Mouse (Mus musculus): ENCODE measurements around the gene Epb41l3. TPM values are rescaled to one million over a fixed set of nuclear protein-coding genes. Genes with fewer than 3 reads are reported as not detected.

Gene Epb41l3
- polyA plus RNA-seq, 1 experiment from 2014 or later, result 174 TPM

DNA sequence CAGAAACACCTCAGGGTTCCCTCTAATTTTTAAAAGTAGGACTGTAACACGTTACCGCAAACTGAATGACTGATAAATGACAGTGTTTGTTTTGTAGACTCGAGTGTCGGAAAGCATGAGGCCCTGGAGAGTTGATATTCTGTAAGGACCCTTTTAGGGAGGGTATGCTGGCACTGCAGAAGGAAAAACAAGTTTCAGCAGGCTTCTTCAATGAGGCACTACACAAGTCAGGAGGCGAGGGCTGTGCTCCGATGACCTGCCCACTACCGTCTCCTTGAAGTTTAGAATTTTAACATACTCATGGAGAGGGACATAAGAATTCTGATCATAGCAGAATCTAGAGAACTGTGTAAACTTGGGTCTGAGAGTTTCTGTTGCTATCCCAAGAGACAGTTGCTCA, 15.1 kb upstream of the Epb41l3 start:
- 74% methylated on average over 7 of the region's 7 CpGs for WGBS
- no peak overlapping the region for H3K27ac ChIP-seq (ENCODE audit: low read depth, low read length)
- no peaks in the 10 kb centered on the region for H3K9me3 ChIP-seq (ENCODE audit: control insufficient read depth)
- H3K27me3 ChIP-seq (replicated peaks; ENCODE audit: control insufficient read depth, insufficient read depth, low read length), result no peaks in the 10 kb centered on the region
- peaks cover 6% of the 10 kb centered on the region; the same call in 1 of the 2 replicates for H3K4me1 ChIP-seq (replicated peaks; ENCODE audit: control insufficient read depth, insufficient read depth, low read length)
- no peak for TF ChIP-seq CTCF (IDR thresholded peaks at IDR 0.05; ENCODE audit: low read depth)
- no peaks in the 10 kb centered on the region for H3K36me3 ChIP-seq (ENCODE audit: control insufficient read depth, insufficient read depth)
- H3K9ac ChIP-seq (ENCODE audit: low read depth, low read length), result no peak overlapping the region
- ATAC-seq, result no peak
- H3K4me3 ChIP-seq (ENCODE audit: low read depth, low read length), result no peak overlapping the region
- no peak overlapping the region for H3K4me2 ChIP-seq (replicated peaks; ENCODE audit: low read depth)

DNA sequence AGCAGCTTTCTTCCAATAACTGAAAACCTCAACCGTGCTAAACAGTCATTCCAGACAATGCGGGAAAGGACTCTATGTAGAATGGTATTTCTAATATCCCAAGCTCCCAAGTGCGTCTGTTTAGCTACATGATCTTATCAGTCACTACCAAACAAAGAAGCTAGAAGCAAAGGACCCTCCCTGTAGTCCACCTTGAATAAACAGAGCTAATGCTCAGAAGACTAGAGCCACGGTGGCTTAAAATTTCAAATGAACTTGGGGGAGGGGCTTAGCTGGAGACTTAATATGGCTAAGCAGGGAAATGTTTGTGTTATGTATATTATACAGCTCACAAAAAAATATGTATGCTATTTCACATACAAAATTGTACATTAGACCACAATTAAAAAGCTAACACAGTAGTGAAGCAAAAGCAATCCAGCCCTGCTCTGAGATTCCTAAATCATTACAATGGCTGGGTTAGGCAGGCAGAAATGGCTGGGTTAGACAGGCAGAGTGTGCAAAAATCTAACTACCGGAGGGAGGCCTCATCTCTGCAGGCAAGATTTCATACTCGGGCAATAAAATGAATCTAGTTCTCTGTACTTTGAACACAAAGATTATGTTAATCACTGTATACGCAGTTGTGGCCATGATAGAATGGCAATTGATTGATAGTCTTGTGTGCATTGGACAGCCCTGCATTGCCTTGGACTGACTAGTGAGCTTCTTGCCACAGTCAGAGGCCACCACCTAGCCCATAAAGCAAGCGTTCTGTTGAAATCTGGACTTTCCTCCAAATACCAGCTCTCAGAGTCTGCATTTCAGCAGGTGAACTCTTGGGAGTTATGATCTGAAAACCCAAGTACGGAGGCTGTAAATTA, 13.4 kb upstream of the Epb41l3 start:
- peak; percentile 32 for TF ChIP-seq CTCF (IDR thresholded peaks at IDR 0.05; ENCODE audit: low read depth)
- Histone ChIP-seq H3K36me3 (ENCODE audit: control insufficient read depth, insufficient read depth) (no peaks in the 10 kb centered on the region), H3K4me3 (ENCODE audit: low read depth, low read length) (no peak overlapping the region), H3K4me1 (replicated peaks; ENCODE audit: control insufficient read depth, insufficient read depth, low read length) (peaks cover 6% of the 10 kb centered on the region; the same call in 1 of the 2 replicates), H3K9me3 (ENCODE audit: control insufficient read depth) (no peaks in the 10 kb centered on the region), H3K4me2 (replicated peaks; ENCODE audit: low read depth) (peak overlapping the region; percentile 7; the same call in 1 of the 2 replicates), H3K27me3 (replicated peaks; ENCODE audit: control insufficient read depth, insufficient read depth, low read length) (no peaks in the 10 kb centered on the region), H3K9ac (ENCODE audit: low read depth, low read length) (no peak overlapping the region), H3K27ac (ENCODE audit: low read depth, low read length) (peak overlapping the region; percentile 81)
- ATAC-seq, result peak; percentile 99
- 32% methylated on average over 9 of the region's 9 CpGs for WGBS

DNA sequence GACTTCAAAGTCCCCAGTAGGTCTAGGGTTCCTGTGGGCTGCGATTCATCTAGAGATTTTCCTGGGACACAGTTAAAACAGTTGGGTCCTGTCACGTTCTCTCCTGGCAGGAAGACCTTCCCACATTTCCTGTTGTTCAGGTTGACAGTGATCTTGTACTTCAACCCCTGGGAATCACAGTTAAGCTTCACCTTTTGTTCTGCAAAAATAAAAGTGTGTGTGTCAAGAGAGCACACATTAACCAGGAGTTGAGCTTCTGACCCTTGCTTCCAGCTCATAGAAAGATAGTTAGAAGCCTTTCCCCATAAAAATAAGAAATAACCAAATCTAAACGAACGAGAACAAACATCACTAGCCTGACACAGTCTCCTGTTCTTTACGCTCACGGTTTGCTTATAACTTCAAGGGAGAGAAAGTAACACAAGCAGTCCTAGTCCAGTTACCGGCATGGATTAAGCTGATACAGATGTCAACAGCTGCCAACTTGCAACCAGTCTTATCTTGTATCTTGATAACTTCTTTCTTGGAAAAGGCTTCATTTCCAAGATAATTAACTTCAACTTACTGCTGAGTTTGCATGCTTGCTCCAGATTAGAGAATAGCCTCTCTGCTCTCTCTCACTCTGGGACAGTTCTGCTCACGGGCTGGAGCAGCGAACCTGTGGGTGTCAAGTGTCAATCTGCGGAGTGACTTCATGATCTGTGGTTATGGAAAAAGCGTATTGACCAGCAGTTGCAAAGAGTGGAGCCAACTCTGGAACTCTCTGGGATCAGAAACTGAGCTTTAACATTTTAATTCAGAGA, 7.3 kb upstream of the Epb41l3 start:
- H3K9me3 ChIP-seq (ENCODE audit: control insufficient read depth), result no peaks in the 10 kb centered on the region
- H3K27me3 ChIP-seq (replicated peaks; ENCODE audit: control insufficient read depth, insufficient read depth, low read length), result no peaks in the 10 kb centered on the region
- H3K27ac ChIP-seq (ENCODE audit: low read depth, low read length), result peak overlapping the region; percentile 88
- WGBS, result 20% methylated on average over 11 of the region's 11 CpGs
- peak; percentile 91 for ATAC-seq
- no peaks in the 10 kb centered on the region for H3K36me3 ChIP-seq (ENCODE audit: control insufficient read depth, insufficient read depth)
- H3K4me1 ChIP-seq (replicated peaks; ENCODE audit: control insufficient read depth, insufficient read depth, low read length), result peaks cover 3% of the 10 kb centered on the region
- 0 out of 2 replicates have a peak overlapping the region, but pooled peaks have one; percentile 5 for H3K9ac ChIP-seq (ENCODE audit: low read depth, low read length)
- H3K4me3 ChIP-seq (ENCODE audit: low read depth, low read length), result no peak overlapping the region
- peak overlapping the region; percentile 41 for H3K4me2 ChIP-seq (replicated peaks; ENCODE audit: low read depth)
- no peak for TF ChIP-seq CTCF (IDR thresholded peaks at IDR 0.05; ENCODE audit: low read depth)

DNA sequence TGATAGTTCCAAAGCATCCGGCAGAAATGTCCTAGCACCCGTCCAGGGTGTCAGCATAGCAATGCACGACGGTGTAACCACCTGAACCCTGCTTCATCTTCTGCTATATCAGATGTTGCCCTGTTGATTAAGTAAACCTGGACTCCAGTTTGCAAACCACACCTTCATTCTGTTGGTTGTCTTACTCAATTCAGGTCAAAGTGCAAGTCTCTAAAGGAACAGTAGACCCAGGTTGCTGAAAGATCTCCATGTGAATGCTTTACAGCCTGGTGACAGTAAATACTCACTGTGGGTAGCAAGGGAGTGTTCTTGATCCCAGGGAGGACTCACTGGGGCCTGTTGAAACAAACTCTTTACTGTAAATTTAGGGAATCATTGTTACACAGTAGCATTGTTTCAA, 1.4 kb upstream of the Epb41l3 start:
- no peak overlapping the region for H3K9ac ChIP-seq (ENCODE audit: low read depth, low read length)
- no peaks in the 10 kb centered on the region for H3K9me3 ChIP-seq (ENCODE audit: control insufficient read depth)
- TF ChIP-seq CTCF (IDR thresholded peaks at IDR 0.05; ENCODE audit: low read depth), result no peak
- no peaks in the 10 kb centered on the region for H3K27me3 ChIP-seq (replicated peaks; ENCODE audit: control insufficient read depth, insufficient read depth, low read length)
- H3K36me3 ChIP-seq (ENCODE audit: control insufficient read depth, insufficient read depth), result no peaks in the 10 kb centered on the region
- no peaks in the 10 kb centered on the region; the same call in 1 of the 2 replicates for H3K4me1 ChIP-seq (replicated peaks; ENCODE audit: control insufficient read depth, insufficient read depth, low read length)
- H3K27ac ChIP-seq (ENCODE audit: low read depth, low read length), result peak overlapping the region; percentile 91
- peak; percentile 69 for ATAC-seq
- H3K4me2 ChIP-seq (replicated peaks; ENCODE audit: low read depth), result no peak overlapping the region
- no peak overlapping the region for H3K4me3 ChIP-seq (ENCODE audit: low read depth, low read length)
- 36% methylated on average over 4 of the region's 4 CpGs for WGBS

DNA sequence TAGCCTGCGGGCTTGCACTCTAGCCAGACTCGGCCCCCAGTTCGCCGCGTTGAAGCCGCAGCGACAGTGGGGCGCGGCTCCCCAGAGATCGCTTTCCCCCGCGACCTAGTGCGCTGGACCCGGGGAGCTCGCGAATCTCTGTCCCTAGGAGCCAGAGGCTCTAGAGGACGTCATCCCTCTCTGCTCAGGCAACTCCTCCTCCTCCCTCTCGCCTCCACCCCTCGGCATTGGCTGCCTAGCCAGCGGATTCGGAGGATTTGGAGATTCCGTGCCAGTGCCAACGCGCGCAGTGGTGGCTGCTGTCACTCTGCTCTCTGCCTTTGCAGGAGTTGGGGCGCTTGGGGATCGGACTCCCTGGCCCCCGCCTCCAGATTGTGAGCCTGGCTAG, 749 bp downstream of the Epb41l3 start:
- no peaks in the 10 kb centered on the region for H3K36me3 ChIP-seq (ENCODE audit: control insufficient read depth, insufficient read depth)
- peak overlapping the region; percentile 68 for H3K4me3 ChIP-seq (ENCODE audit: low read depth, low read length)
- no peaks in the 10 kb centered on the region; the same call in 1 of the 2 replicates for H3K4me1 ChIP-seq (replicated peaks; ENCODE audit: control insufficient read depth, insufficient read depth, low read length)
- no peaks in the 10 kb centered on the region for H3K9me3 ChIP-seq (ENCODE audit: control insufficient read depth)
- no peaks in the 10 kb centered on the region for H3K27me3 ChIP-seq (replicated peaks; ENCODE audit: control insufficient read depth, insufficient read depth, low read length)
- under 1% methylated on average over 28 of the region's 28 CpGs for WGBS
- ATAC-seq, result peak; percentile 50
- peak overlapping the region; percentile 72 for H3K4me2 ChIP-seq (replicated peaks; ENCODE audit: low read depth)
- no peak for TF ChIP-seq CTCF (IDR thresholded peaks at IDR 0.05; ENCODE audit: low read depth)
- peak overlapping the region; percentile 91 for H3K27ac ChIP-seq (ENCODE audit: low read depth, low read length)
- peak overlapping the region; percentile 83 for H3K9ac ChIP-seq (ENCODE audit: low read depth, low read length)
